Mouse (Mus musculus): Measurements from ENCODE around the gene Mnat1. TPM values are rescaled to one million over a fixed set of nuclear protein-coding genes. Genes with fewer than 3 reads are reported as not detected.
A peak's percentile ranks its signal among the peaks of the same experiment; 100 is the strongest.

Gene Mnat1
- polyA plus RNA-seq, 1 experiment from 2014 or later, result 37.3 TPM

- H3K27ac ChIP-seq (ENCODE audit: low read depth), result no peak overlapping the region
- H3K36me3 ChIP-seq (ENCODE audit: insufficient read depth), result no peaks in the 10 kb centered on the region
- H3K4me1 ChIP-seq (ENCODE audit: insufficient read depth), result no peaks in the 10 kb centered on the region
- H3K27me3 ChIP-seq (ENCODE audit: insufficient read depth, low read length), result no peaks in the 10 kb centered on the region
- DNase-seq (no peak), ATAC-seq (ENCODE audit: insufficient read depth) (no peak)
- TF ChIP-seq CTCF (IDR thresholded peaks at IDR 0.05; ENCODE audit: low read depth), result no peak
- no peak overlapping the region for H3K4me3 ChIP-seq (ENCODE audit: low read depth, low read length)
- no peak overlapping the region for H3K9ac ChIP-seq
- H3K9me3 ChIP-seq (ENCODE audit: low read depth, low read length), result no peaks in the 10 kb centered on the region
- no peak overlapping the region for H3K4me2 ChIP-seq
Observed at GRCm38 (mm10) chr12:73230196-73230595, 106.7 kb downstream of the Mnat1 start.

GRCm38 (mm10) chr12:73231552-73231951 is 108.0 kb downstream of the Mnat1 start:
- no peak for TF ChIP-seq CTCF (IDR thresholded peaks at IDR 0.05; ENCODE audit: low read depth)
- no peaks in the 10 kb centered on the region for H3K36me3 ChIP-seq (ENCODE audit: insufficient read depth)
- H3K27me3 ChIP-seq (ENCODE audit: insufficient read depth, low read length), result no peaks in the 10 kb centered on the region
- H3K9me3 ChIP-seq (ENCODE audit: low read depth, low read length), result no peaks in the 10 kb centered on the region
- no peak overlapping the region for H3K9ac ChIP-seq
- H3K4me2 ChIP-seq, result no peak overlapping the region
- H3K4me1 ChIP-seq (ENCODE audit: insufficient read depth), result no peaks in the 10 kb centered on the region
- no peak overlapping the region for H3K27ac ChIP-seq (ENCODE audit: low read depth)
- DNase-seq (no peak), ATAC-seq (ENCODE audit: insufficient read depth) (no peak)
- no peak overlapping the region for H3K4me3 ChIP-seq (ENCODE audit: low read depth, low read length)

- Histone ChIP-seq H3K4me2 (no peak overlapping the region), H3K36me3 (ENCODE audit: insufficient read depth) (no peaks in the 10 kb centered on the region), H3K27me3 (ENCODE audit: insufficient read depth, low read length) (no peaks in the 10 kb centered on the region), H3K9ac (no peak overlapping the region), H3K4me1 (ENCODE audit: insufficient read depth) (no peaks in the 10 kb centered on the region), H3K4me3 (ENCODE audit: low read depth, low read length) (no peak overlapping the region), H3K9me3 (ENCODE audit: low read depth, low read length) (no peaks in the 10 kb centered on the region), H3K27ac (ENCODE audit: low read depth) (no peak overlapping the region)
- ATAC-seq (ENCODE audit: insufficient read depth) (no peak), DNase-seq (no peak)
- no peak for TF ChIP-seq CTCF (IDR thresholded peaks at IDR 0.05; ENCODE audit: low read depth)
- 60% methylated on average over 2 of the region's 2 CpGs for WGBS
Observed at GRCm38 (mm10) chr12:73232586-73232985, 109.1 kb downstream of the Mnat1 start.

- DNase-seq, result peak; percentile 64
Observed at GRCm38 (mm10) chr12:73241960-73242359, 118.4 kb downstream of the Mnat1 start.

GRCm38 (mm10) chr12:73245687-73246086 is 122.2 kb downstream of the Mnat1 start:
- H3K27ac ChIP-seq (ENCODE audit: low read depth), result no peak overlapping the region
- H3K36me3 ChIP-seq (ENCODE audit: insufficient read depth), result no peaks in the 10 kb centered on the region
- no peak for DNase-seq
- no peaks in the 10 kb centered on the region for H3K9me3 ChIP-seq (ENCODE audit: low read depth, low read length)
- no peak for TF ChIP-seq CTCF (IDR thresholded peaks at IDR 0.05; ENCODE audit: low read depth)
- 61% methylated on average over 5 of the region's 5 CpGs for WGBS
- H3K4me3 ChIP-seq (ENCODE audit: low read depth, low read length), result no peak overlapping the region
- H3K27me3 ChIP-seq (ENCODE audit: insufficient read depth, low read length), result no peaks in the 10 kb centered on the region
- H3K4me2 ChIP-seq, result no peak overlapping the region
- no peaks in the 10 kb centered on the region for H3K4me1 ChIP-seq (ENCODE audit: insufficient read depth)
- H3K9ac ChIP-seq, result no peak overlapping the region
- ATAC-seq (ENCODE audit: insufficient read depth), result no peak

More at GRCm38 (mm10) chr12:73241960-73242359, 118.4 kb downstream of the Mnat1 start:
- 46% methylated on average over 10 of the region's 10 CpGs for WGBS
- TF ChIP-seq CTCF (IDR thresholded peaks at IDR 0.05; ENCODE audit: low read depth), result no peak
- no peak overlapping the region for H3K4me2 ChIP-seq
- no peaks in the 10 kb centered on the region for H3K4me1 ChIP-seq (ENCODE audit: insufficient read depth)
- peak; percentile 84 for ATAC-seq (ENCODE audit: insufficient read depth)
- H3K9ac ChIP-seq, result no peak overlapping the region
- no peaks in the 10 kb centered on the region for H3K9me3 ChIP-seq (ENCODE audit: low read depth, low read length)
- peak overlapping the region; percentile 67; the same call in 1 of the 2 replicates for H3K27ac ChIP-seq (ENCODE audit: low read depth)
- H3K4me3 ChIP-seq (ENCODE audit: low read depth, low read length), result no peak overlapping the region
- no peaks in the 10 kb centered on the region for H3K27me3 ChIP-seq (ENCODE audit: insufficient read depth, low read length)
- H3K36me3 ChIP-seq (ENCODE audit: insufficient read depth), result no peaks in the 10 kb centered on the region

GRCm38 (mm10) chr12:73255006-73255405 is 131.5 kb downstream of the Mnat1 start:
- no peak overlapping the region for H3K27ac ChIP-seq (ENCODE audit: low read depth)
- no peaks in the 10 kb centered on the region for H3K4me1 ChIP-seq (ENCODE audit: insufficient read depth)
- whole genome bisulfite sequencing, result 64% methylated on average over 2 of the region's 2 CpGs
- no peak overlapping the region for H3K4me3 ChIP-seq (ENCODE audit: low read depth, low read length)
- H3K36me3 ChIP-seq (ENCODE audit: insufficient read depth), result no peaks in the 10 kb centered on the region
- H3K27me3 ChIP-seq (ENCODE audit: insufficient read depth, low read length), result no peaks in the 10 kb centered on the region
- ATAC-seq (ENCODE audit: insufficient read depth) (no peak), DNase-seq (no peak)
- no peaks in the 10 kb centered on the region for H3K9me3 ChIP-seq (ENCODE audit: low read depth, low read length)
- no peak overlapping the region for H3K9ac ChIP-seq
- H3K4me2 ChIP-seq, result no peak overlapping the region
- TF ChIP-seq CTCF (IDR thresholded peaks at IDR 0.05; ENCODE audit: low read depth), result no peak

- ATAC-seq (ENCODE audit: insufficient read depth), result no peak
- no peaks in the 10 kb centered on the region for H3K9me3 ChIP-seq (ENCODE audit: low read depth, low read length)
- no peak overlapping the region for H3K4me2 ChIP-seq
- no peak overlapping the region for H3K27ac ChIP-seq (ENCODE audit: low read depth)
- H3K4me3 ChIP-seq (ENCODE audit: low read depth, low read length), result no peak overlapping the region
- H3K27me3 ChIP-seq (ENCODE audit: insufficient read depth, low read length), result no peaks in the 10 kb centered on the region
- no peaks in the 10 kb centered on the region for H3K36me3 ChIP-seq (ENCODE audit: insufficient read depth)
- no peaks in the 10 kb centered on the region for H3K4me1 ChIP-seq (ENCODE audit: insufficient read depth)
- TF ChIP-seq CTCF (IDR thresholded peaks at IDR 0.05; ENCODE audit: low read depth), result no peak
- WGBS, result 91% methylated on average over 6 of the region's 6 CpGs
- no peak overlapping the region for H3K9ac ChIP-seq
- no peak for DNase-seq
Observed at GRCm38 (mm10) chr12:73259269-73259668, 135.8 kb downstream of the Mnat1 start.

GRCm38 (mm10) chr12:73260339-73260738 is 136.8 kb downstream of the Mnat1 start:
- TF ChIP-seq CTCF (IDR thresholded peaks at IDR 0.05; ENCODE audit: low read depth), result no peak
- no peak overlapping the region for H3K4me2 ChIP-seq
- H3K27me3 ChIP-seq (ENCODE audit: insufficient read depth, low read length), result no peaks in the 10 kb centered on the region
- no peak for DNase-seq
- H3K4me1 ChIP-seq (ENCODE audit: insufficient read depth), result no peaks in the 10 kb centered on the region
- H3K9me3 ChIP-seq (ENCODE audit: low read depth, low read length), result no peaks in the 10 kb centered on the region
- no peak overlapping the region for H3K27ac ChIP-seq (ENCODE audit: low read depth)
- WGBS, result 91% methylated on average over 1 of the region's 1 CpGs
- H3K36me3 ChIP-seq (ENCODE audit: insufficient read depth), result no peaks in the 10 kb centered on the region
- ATAC-seq (ENCODE audit: insufficient read depth), result no peak
- H3K4me3 ChIP-seq (ENCODE audit: low read depth, low read length), result no peak overlapping the region
- H3K9ac ChIP-seq, result no peak overlapping the region

Measured in lung, embryonic 14.5 days (tissue).